Mouse (Mus musculus): Measurements from ENCODE around the gene Arhgap9.

DNA sequence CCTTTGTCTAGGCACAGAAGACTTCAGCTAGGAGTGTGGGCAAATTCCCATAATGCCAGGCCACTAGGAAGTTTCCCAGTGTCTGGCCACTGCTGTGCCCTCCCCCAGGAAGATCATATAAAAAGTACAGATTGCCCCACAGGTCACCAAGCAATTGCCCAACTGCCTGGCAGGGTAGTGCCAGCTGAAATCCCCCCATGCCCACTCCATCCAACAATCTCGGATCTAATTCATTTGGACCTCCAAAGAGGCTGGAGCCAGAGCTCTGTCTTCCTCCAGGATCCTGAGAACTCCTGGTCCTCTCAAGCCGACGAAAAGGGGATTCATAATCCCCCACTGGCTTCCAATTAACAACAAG, 33.8 kb upstream of the Arhgap9 start:
- TF ChIP-seq MYOG (IDR thresholded peaks at IDR 0.05; ENCODE audit: control insufficient read depth, extremely low read depth, insufficient read length), result no peak
- TF ChIP-seq CTCF (IDR thresholded peaks at IDR 0.05; ENCODE audit: control insufficient read depth, insufficient read depth, insufficient read length), result no peak

Data from C2C12 (cell line).